Mouse (Mus musculus): ENCODE data around the gene Gsx2.

DNA sequence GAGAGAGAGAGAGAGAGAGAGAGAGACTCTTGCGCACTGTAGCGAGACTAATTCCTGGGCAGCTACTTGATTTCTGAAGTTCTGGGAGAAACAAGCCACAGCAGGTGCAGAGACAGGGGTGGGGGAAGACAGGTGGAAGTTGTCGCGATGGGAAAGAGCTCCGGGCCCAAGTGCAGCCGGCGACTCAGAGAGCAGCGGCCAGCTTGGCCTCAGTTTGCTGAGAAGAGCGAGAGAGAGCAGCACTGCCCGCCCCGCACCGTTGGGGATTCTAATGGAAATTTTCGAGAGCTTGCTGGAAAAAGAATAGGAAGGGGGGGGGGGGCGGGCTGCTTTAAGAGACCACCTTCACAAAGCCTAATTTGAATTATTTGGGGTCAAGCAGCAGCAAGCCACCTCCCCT, 7.7 kb downstream of the Gsx2 start:
- TF ChIP-seq POLR2A (IDR thresholded peaks at IDR 0.05; ENCODE audit: insufficient read depth, low read length): no peak
- TF ChIP-seq CTCF (IDR thresholded peaks at IDR 0.05; ENCODE audit: low read depth, low read length): no peak

Measured in ES-Bruce4 (cell line).